ENCODE assay signal across 1 mouse cellular context in genomic region chr10:61825536-61825935, GRCm38 (mm10).
TF ChIP-seq lines count a peak whose summit lies in the region.

No protein-coding gene starts in this region.

TF ChIP-seq in CH12.LX, 34 proteins besides CTCF, POLR2A, EP300 and RAD21 (continued from another document):
- TF ChIP-seq NELFE (IDR thresholded peaks at IDR 0.05; ENCODE audit: low read depth, low read length) (no peak), MEF2A (IDR thresholded peaks at IDR 0.05; ENCODE audit: borderline replicate concordance, low read depth, low read length) (peak; percentile 48; the same call in 1 of the 2 replicates), PAX5 (IDR thresholded peaks at IDR 0.05; ENCODE audit: low read length) (no peak), HCFC1 (IDR thresholded peaks at IDR 0.05; ENCODE audit: low read depth, low read length) (no peak), IRF4 (IDR thresholded peaks at IDR 0.05; ENCODE audit: low read depth, low read length) (peak; percentile 49; the same call in 1 of the 2 replicates), POLR2AphosphoS2 (IDR thresholded peaks at IDR 0.05; ENCODE audit: low read depth, low read length) (no peak), TBP (conservative IDR thresholded peaks at IDR 0.05; ENCODE audit: low read depth, low read length) (no peak), MAZ (IDR thresholded peaks at IDR 0.05; ENCODE audit: low read depth, low read length) (0 out of 2 replicates have a peak, but pooled peaks have one; percentile 41), ETS1 (conservative IDR thresholded peaks at IDR 0.05; ENCODE audit: low read depth, low read length) (peak; percentile 87)
